Mouse (Mus musculus): ENCODE measurements around the gene Aaed1.
"Not testable (repeated sequence)": the region's sequence is repeated elsewhere in the genome, so short reads cannot be mapped to it uniquely, and the experiment has no call there.

The Aaed1 gene

DNA sequence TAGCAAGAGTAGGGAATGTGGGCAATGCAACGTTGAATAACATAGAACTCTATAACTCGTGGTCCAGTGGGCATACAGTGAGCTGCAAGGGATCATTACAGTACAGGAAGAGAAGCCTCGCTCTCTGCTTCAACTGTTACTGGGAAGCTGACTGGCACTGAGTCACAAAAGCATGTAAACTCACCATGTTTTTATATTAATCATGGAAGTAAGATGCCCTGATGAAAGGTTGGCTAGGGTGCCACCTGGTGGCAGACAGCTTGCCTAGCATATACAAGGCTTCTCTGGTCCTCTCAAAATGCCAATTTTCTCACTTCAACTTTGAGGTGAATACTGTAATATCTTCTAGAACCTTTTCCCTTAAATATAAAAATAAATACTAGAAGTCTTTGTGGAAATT, 6.4 kb downstream of the Aaed1 start:
- peak; percentile 23 for DNase-seq

DNA sequence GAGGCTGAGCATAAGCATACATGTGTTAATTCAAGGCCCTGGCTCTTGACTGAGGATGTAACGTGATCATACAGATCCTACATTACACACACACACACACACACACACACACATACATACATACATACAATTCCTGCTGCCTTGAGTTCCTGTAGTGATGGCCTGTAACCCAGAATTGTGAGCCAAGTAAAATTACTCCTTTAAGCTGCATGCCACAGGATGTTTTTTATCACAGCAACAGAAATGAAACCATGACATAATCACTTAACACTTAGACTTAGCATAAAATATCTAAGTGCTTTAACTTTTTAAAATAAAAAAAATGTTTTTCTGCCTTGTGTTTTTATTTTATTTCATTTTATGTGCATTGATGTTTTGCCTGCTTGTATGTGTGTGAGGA, 13.4 kb downstream of the Aaed1 start:
- DNase-seq, result no peak

DNA sequence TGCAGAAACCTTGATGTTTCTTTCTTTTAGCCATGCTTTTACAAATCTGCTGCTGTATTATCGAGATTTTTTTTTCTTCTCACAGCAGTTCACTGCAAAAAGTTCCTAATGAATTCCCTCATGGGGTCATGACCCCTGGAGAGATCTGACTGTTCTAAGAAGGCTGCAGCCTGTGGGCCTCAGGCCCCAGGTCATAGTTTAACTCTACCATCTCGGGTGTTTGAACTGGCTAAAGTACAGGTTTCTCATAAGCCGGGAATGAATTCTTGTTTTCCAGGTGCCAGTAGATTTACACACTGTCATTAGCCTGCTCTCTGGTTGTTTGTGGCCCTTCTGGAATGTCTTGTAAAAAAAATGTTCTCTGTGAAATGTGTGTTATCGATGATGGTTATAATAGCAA, 25.7 kb downstream of the Aaed1 start:
- no peak for DNase-seq

DNA sequence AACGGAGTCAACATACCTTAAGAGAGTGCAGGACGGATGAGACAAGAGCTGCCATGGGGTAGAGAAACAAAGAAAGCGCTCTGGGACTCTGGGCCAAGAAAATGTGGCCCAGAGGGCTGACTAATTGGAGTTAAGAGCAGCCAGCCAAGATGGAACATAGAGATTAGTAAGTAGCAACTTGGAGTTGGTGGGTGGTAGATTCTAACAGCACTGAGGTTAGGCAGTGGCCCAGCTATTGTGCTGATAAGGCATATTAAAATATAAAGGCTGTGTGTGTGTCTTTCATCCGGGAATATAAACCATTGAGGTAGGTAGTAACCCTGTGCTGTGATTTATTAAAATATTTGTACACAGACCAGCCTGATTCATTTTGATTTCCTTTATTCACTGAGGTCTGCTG, 26.2 kb downstream of the Aaed1 start:
- DNase-seq, result no peak

DNA sequence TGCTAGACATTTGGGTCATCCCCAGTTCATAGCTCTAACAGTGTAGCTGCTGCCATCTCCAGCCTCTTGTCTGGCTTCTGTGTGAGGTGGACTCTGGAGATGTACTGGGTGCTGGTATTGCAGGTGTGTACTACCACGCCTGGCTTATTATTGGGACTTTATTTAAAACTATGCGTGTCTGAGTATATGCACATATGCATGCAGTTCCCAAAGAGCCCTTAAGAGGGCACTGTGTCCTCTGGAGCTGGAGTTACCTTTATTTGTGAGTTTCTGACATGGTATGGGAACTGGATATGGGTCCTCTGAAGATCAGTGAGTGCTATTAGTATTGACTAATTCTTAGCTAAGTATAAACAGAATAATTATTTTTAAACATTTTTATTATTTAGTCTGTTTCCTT, 27.8 kb downstream of the Aaed1 start:
- DNase-seq, result no peak

DNA sequence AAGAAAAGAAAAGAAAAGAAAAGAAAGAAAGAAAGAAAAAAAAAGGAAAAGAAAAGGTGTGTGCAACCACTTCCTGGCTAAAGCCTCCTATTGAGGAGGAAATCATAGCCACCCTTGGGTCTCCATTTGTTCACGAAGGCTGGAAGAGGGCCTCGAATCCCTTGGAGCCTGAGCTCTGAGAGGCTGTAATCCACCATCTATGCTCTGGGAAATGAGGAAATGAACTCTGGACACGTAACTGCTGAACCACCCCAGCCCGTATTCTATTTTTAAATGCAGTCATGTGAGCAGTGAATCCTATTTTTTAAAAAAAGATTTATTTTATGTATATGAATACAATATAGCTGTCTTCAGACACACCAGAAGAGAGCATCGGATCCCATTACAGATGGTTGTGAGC, 31.6 kb downstream of the Aaed1 start:
- DNase-seq, result no peak

DNA sequence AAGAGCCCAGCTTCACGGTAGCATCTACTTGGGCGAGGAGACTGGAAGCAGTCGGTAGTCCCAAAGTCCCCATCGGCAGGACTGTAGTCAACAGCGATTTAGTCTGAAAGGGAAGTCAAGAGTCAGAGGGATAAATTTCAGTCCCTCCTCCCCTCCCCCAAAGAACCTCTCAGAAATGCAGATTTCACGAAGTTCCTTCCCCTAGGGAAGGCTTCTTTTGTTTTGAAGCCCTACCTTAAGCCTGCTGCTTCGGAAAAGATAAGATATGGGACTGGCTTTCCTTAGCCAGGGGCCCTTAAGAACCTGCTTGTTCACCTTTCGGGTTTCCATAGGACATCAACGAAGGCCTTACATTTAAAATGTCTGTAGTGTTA, 36.8 kb downstream of the Aaed1 start:
- DNase-seq, result no peak

DNA sequence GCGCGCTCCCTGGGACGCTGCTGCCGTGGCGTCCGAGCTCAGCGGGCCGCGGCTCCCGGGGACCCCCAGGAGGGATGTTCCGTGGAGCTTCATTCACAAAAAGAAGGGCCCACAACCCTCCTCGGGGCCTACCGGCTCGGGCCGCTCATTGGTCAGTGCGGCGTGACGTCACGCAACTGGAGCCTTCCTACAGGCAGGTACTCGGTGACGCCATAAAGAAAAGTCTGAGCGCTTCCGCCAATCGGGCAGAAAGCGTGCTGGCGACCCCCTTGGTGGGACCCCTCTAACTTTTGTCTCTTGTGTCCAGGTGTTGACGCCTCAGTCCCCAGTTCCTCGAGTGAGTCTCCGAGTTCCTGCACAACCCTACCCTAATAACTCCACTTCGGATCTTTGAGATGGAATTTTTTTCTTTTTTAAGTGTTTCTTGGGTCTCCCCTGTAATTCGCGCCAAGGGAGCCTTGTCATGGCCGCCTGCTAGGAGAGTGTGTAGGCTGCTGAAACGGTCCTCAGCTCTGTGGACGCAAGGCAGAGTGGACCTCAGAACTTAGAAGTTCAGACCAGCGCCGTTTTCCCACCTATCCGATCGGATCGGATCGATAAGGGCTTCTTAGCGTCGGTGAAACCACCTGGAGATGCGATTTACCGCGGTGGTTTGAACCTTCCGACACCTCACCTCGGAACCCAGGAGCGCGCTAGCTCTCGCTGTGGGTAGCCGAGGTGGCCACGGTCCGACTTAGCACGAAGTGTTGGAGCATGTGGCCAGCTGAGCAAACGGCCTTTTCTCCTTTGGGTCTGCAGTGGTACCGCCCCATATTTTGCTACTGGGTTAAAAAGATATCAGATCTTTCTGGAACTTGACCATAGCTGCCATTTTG, 37.4 kb downstream of the Aaed1 start, which contains the start of gene Cdc14b:
Cdc14b (minus strand) TSS at position 412 of the 875 bp plus-strand sequence.
- peak; percentile 76 for DNase-seq

DNA sequence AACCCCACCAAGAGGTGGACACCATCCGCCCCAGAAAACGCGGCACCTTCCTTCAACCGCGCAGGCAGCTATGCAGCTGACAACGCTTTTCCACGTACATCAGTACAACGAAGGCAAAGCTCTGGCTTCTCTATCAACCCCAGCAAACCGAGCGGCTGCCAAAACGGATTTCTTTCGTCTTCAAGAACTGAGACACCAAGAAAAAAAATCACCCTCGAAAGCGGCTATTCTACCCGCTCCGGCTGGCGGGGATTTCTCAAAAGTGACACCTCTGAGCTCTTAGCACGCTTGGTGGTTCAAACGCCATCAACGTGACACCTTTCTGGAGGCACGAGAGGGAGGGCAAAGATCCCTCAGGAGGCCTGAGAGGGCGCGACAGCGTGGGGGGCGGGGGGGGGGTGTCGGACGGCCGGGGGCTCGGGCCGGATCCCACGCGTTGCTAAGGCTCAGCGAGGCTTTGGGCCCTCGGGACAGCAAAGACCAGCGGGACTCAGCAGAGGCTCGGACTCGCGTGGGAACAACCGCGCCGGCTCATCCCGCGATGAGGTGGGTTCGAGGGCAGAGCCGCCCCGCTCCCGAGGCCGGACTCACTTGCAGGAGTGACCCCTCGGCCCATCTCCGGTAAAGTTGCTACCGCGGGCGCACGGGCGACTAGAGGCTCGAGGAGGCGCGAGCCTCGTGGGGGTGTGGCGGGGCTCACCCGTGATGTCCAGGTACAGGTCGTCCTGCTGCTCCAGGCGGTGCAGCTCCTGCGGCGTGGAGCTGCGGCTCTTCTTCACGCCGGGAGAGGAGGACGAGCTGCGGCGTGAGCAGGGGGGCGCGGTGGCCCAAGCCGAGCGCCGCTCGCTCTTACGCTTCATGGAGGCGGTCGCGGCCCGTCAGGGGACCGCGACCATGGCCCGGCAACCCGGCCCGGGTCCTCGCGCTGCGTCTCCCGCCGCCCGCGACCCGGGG, 38.3 kb downstream of the Aaed1 start:
- DNase-seq, result peak; percentile 19

DNA sequence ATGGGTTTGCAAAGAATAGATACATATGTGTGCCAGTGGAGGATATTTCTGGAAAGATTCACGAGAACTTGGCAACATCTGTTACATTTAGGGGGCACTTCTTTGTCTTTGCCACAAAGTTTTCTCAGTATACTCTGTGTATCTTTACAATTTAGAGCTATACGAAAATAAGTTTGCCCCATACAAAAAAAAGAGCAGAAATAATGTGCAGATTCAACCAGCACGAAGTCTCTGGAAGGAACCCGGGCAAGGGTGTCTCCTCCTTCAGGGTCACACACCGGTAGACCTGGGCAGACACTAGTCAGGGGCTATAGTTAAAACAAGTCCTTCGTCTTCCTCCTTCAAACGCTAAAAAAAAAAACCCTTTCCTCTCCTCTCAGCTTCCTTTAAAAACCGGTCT, 39.2 kb downstream of the Aaed1 start:
- DNase-seq, result no peak

DNA sequence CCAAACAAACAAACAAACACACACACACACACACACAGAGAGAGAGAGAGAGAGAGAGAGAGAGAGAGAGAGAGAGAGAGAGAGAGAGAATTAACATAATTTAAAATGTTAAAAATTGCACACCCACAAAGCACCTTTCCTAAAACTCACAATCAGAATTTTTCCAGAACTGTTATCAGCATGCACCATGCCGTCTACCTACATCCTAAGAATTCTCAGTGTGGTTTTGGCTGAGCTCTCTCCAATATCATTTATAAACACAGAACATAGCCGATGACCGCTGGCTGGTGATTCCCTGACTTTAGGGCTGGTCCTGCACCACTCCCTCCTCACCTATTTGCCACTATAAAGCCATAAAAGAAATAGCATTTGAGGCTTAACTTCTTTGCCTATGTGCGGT, 44.1 kb downstream of the Aaed1 start:
- DNase-seq, result no peak

DNA sequence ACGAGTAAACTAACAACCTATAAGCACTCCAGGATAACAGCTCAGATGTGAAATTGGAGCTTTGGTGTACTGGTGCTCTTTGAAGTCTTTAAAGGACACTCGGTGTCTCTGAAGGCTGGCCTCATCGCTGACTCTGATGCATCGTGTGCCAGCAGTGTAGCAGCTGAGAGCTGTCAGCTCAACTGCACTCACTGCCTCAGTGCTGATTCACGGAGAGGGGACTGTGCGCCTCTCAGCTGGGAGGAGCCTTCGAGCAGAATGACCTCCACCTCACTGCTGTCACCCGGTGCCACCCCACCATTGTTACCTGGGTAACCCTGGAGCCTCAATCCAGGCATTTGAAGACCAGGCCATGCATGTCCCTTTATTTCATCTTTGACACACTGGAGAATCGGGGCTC, 45.4 kb downstream of the Aaed1 start:
- DNase-seq, result no peak

DNA sequence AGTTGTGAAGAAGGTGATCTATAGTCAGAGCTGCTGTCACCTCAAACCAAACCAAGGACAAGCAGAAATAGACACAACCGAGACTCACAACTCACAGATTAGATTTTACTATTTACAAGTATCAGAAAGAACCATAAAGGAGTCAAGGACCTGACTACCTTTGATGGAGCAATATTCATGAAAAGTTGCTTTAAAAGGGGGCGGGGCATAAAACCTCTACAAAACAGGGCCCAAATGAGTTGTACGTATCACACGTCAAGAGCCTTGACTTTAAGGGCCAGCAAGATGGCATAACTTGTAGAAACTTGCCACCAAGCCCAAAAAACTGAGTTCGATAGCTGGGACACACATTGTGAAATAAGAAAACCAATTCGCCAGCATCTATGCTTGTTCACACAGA, 47.9 kb downstream of the Aaed1 start:
- no peak for DNase-seq

DNA sequence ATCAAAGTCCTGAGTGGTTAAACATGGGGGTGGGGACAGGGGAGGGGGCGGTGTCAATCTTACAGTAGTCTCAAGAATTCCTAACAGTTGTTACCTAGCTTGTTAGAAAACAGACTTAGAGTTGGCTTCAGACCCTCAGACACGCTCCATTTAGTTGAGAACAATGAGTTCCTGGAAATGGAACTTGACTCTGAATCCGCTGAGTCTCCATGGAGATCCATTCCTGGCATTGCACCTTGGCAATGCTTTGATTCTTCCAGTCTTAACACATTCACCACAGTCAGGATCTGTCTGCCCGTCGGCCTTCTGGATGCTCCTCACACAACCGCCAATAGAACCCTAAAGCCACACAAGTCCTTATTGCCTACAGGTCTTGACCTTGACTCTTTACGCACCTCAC, 52.6 kb downstream of the Aaed1 start:
- DNase-seq, result no peak

DNA sequence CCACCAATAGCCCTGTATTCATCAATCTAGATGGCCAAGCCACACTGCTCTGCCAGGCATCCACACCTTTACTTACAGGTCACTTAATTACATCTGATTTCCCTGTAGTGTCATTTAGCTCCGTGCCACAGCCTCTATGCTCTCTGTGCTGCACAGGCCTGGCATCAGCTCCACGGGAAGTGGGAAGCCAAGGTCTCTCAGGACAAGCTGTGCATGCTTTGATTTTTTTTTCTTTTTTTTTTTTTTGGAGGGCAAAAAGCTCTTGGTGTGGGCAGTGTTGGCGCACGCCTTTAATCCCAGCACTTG, 54.0 kb downstream of the Aaed1 start:
- no peak for DNase-seq

DNA sequence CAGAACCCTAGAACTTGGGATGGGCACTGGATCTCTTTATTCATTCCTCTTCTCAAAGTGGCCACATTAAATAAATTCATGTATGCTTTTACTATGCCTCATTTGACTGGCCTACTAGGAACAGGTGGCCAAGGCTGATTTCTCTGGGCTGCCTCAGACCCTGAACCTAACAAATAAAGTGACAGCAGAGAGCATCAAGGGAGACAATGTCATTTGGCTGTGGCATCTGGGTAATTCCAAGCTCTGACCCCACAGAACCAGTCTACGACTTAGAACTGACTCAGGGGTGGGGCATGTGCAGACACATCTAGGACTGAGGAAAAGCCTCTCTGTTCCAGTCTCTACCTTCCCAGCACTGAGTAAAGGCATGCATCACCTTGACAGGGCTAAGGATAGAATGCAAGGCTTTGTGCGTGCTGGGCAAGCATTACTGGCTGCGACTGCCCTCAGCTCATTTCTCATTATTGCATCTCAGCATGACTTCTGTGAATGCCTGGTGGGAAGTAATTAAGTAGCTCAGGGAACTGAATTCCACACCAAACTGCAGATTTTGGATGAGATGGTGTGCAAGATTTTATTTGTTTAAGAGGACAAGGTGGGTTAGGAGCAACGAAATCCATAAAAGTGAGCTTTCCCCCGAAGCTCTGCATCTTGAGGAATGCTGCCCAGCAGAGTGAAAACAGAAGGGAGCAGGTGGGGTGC, 54.5 kb downstream of the Aaed1 start:
- DNase-seq, result no peak

DNA sequence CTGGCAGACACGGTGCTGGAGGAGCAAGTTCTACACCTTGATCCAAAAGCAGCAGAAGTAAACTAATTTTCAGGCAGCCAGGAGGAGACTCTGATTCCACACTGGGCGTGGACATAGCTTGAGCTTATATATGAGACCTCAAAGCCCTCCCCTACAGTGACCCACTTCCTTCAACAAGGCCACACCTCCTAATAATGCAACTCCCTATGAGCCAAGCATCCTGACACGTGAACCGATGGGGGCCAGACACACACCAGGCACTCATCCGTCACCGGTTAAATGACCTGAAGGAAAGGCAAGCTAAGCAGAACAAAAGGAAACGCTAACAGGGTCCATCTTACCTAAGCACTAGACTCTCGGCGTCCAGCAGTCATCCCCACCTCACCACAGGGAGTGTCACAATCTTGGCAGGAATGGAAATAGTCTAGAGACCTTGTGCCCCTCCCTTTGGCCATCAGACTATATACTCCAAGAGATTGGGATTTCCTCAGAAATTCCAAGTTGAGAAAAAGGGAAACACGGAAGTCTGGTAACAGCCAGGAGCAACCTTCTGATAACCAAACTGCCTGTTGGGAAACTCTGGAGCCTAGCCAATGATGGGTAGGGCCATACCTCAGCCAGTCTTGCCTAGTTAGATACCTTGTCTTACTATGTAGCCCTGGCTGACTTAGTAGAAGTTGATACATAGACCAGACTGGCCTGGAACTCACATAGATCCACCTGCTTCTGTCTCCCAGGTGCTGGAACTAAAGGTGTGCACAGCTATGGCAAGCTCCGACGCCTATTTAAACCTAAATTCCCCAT, 55.3 kb downstream of the Aaed1 start:
- no peak for DNase-seq

DNA sequence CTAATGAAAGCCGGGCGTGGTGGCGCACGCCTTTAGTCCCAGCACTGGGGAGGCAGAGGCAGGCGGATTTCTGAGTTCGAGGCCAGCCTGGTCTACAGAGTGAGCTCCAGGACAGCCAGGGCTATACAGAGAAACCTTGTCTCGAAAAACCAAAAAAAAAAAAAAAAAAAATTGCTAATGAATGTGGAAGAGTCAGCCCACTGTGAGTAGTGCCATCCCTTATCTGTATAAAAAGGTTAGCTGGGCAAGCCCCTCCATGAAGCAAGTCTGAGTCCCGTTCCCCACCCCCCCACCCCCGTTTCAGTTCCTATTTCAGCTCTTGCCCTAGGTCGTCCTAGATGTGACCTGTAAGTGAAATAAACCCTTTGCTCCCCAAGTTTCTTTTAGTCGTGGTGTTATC, 58.3 kb downstream of the Aaed1 start:
- DNase-seq, result not testable (repeated sequence)

DNA sequence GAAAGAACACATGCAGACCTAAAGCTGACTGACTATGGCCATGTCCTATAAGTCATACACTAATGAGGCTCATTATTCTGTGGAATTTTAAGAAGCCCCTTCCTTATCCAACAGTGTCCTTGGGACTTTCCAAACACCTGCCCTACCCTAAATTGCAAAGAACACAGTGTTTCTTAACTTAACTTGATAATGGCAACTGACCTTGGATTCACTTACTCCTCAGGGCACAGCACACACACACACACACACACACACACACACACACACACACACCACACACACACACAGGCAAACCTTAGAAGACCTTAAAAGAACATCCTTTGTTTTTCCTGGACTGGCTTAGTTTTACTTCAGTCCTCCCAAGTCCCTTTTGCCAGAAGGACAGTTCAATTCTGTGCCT, 58.8 kb downstream of the Aaed1 start:
- no peak for DNase-seq

DNA sequence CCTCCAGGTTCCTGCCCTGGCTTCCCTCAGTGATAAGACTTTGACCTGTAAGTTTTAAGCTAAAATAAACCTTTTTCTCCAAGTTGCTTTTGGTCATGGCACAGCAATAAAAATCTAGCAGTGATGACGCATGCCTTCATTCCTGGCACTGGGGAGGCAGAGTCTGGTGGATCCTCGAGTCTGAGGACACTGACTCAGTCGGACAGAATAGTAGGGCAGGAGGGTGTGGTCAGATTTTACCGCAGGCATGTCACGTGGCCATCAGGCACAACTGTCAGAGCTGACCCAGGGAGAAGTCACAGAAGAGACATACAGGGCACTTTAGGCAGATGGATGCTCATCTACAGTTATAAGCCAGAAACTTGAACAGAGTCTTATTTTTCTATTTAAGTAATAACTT, 60.4 kb downstream of the Aaed1 start:
- no peak for DNase-seq

DNA sequence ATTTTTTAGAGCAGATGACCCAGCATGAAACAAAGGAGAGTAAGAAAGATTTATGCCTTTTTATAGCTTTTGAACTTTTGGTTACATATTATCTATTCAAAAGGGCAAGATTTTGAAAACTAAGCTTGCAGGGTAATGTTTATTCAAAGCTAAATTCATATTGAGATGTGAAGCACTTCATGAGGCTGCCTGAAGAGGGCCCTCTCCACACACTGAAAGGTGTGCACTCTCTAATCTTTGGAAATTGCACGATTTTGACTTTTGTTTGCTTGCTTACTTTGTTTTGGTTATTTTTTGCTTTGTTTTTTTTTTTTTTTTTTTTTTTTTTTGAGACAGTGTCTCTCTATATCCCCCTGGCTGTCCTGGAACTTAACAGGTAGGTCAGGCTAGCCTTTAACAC, 62.1 kb downstream of the Aaed1 start:
- no peak for DNase-seq

DNA sequence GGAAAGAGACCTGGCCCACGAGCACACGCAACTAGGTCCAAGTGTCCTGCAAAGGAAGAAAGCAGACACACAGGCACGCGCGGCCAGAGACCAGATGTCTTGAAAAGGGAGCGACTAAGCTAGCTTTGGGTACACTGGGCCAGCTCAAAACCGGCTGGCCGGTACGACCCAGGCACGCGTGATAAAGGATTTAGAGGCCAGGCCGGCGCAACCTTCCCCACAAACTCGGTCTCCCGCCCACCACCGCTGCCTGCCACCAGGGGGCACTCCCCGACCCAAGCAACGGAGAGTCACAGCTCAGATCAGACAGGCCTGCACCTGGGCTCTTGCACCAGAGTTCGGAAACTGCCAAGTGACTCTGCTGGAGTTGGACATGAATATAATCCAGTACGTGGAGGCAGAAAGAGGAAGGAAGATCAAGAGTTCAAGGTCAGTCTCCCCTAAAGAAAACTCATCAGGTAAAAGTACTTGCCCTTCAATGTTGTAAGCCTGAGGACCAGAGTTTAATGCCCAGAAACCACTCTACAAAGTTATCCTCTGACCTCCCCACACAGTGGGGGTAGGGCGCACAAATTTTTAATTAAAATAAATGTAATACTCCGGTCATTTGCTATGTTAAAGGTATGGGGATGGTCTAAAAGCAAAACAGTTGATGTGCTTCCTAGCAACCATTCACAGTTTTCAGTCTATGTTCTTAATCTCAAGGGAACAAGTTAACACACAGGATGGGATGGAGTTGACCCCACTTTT, 63.6 kb downstream of the Aaed1 start:
- DNase-seq, result peak; percentile 66

Measured in right cerebral cortex, postnatal 25 days (tissue).